Mouse (Mus musculus) spleen, postnatal 4 days (tissue): ENCODE measurements around the gene Figla.

Experiments
- DNase-seq, 2 experiments: peaks; one replicate each; pipeline ENCODE4 v3.0.0; 2022; ENCODE audit warnings: low spot score in 2 of 2

Gene Figla

DNA sequence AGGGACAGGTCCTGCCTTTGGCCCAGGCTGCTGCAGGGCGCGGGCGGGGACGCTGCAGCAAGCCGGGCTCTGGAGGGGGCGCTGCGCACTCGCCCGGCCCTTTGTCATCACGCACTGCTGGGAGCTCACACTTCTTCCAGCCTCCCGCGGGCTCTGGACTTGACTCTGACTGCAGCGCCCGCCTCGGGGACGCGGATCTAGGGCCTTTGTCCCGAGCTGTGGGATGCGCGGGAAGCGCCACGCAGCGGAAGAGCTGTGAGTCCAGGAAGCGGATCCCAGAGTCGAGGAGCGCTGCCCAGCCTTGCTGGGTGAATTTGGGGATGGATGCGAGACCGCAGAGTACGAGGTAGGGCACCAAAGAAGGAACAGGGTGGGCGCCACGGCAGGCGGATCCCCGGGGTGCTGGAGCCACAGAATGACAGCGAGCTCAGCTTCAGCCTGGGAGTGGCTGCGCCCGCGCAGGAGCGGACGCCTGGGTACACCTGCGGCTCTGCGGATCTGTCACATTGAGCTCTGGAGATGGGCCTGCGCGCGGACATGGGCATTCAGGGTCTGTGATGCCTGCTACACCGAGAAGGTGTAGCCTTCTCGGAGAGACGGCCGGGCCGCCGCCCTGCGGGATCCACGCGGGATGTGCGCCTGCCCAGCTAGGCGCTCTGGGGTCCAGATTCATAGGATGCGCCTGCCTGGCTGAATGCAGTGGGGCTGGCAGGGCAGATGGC is 12.8 kb downstream of the Figla start, which contains the start of gene Add2:
Gene Add2 (plus strand): TSS at position 81 of the 722 bp plus-strand sequence.
- no peak for DNase-seq

DNA sequence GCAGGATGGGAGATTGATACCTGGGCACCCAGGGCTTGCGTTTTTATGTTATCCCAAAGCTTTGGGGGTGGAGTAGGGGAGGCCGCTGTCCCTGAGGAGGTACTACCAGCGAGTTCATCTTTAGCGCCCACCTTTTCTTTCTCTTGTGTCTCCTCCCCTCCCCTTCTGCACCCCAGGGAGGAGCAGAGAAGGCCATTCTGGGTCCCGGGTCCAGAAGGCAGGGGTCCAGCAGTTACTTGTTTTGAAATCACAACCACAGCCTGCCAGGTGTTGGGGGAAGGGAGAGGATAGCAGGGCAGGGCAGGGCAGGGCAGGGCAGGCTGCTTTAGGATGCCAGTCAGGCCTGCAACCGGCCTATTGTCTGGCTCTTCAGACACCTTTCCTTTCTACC is 13.3 kb downstream of the Figla start:
- DNase-seq = no peak

DNA sequence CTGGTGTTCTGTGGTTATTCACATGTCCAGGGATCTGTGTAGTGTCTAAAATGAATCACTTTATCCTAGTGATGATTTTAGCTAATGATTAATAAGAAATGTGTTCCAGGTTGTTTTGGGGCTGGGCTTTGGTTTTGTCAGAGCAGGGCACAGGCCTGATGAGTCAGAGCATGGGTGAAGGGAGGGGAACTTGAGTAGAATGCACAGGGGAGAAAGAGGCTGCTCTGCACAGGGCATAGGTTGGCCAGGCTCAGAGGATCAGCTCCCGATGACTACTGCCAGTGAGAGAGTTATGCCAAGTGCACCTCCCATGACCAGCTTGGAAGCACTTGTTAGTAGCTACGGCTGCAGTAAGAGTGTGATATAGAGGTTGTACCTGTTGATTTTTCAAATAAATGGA is 15.6 kb downstream of the Figla start:
- no peak for DNase-seq

DNA sequence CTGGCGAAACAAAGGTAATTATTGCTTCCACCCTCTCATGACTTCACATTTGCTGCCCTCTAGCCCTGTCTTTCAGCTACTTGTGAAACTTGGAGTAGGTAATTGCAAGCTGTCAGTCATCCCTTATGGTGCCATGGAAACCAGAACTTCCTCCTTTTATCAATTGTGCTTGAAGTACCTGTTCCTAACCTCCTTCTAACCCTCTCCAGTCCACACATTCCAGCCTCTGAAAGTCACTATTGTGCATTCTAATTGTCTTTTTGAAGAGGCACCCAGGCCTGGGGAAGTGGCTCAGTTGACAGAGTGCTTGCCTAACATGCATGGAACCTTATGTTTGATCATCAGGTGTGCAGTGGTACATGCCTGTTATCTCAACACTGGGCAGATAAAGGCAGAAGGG is 17.7 kb downstream of the Figla start:
- DNase-seq = no peak

DNA sequence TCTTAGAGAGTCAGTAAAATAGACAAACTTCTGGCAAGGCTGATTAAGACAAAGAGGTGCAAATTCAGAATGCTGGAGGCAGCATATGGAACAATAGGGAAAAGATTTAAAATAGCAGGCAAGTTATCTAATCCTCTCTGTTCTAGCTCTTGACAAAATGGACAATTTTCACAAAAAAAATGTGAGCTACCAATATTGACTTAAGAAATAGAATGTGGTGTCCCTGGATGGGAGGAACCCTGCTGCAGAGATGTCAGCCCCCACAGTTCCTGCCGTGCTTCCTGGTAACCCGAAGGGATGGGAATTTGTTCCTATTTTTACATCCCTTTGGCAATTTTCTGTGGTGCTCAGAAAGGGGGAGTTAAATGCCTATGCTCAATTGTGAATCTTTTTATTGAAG is 22.9 kb downstream of the Figla start:
- DNase-seq = no peak

DNA sequence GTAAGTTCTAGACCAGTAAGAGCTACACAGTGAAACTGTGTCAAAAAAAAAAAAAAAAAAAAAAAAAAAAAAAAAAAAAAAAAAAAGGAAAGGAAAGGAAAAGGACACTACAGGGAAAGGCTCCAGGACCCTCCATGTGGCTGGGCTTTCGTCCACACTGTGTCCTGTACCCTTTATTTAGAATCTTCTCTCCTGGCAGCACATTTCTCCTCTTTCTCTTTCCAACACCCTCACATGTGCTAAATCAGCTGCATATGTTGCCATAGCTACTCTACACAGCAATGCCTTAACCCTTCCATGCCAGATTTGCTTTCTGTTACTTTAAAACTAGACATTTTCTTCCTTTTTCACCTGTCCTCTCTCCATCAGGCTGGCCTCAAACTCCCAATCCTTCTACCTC is 24.2 kb downstream of the Figla start:
- DNase-seq = no peak

DNA sequence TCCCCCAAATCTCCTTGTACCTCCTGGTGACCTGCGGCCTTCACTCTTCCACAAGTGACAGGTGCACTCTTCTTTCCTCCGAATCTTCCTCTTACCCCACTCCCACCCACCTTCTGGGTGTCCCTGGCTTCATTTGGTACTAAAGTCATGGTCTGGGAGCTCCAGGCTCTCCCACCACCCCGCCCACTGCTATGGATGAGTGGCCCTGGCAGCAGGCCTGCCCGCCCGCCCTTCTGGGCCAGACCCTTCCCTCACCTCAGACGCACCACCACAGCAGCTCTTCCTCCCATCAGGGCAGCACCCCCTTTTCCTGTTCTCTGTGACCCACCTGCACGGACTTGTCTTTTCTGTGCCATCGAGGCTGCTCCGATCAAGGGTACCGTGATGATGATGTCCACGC is 31.5 kb downstream of the Figla start:
- DNase-seq = no peak

DNA sequence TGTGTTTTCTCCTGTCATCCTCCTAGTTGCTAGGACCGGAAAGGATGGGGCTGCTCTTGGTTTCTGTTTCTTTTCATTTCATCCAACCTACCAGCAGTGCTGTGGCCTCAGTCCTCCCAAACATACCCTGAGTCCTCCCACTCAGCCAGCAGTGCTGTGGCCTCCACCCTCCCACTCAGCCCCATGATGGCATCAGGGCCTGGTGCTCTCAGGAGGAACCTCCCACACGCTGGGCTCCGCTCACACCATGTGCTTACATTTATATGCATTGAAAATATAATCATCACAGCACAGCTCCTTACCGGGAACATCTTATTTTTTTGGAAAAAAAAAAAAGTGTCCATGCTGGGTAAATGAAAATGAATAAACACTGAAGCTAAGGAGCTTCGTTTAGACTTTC is 32.5 kb downstream of the Figla start:
- DNase-seq = no peak

DNA sequence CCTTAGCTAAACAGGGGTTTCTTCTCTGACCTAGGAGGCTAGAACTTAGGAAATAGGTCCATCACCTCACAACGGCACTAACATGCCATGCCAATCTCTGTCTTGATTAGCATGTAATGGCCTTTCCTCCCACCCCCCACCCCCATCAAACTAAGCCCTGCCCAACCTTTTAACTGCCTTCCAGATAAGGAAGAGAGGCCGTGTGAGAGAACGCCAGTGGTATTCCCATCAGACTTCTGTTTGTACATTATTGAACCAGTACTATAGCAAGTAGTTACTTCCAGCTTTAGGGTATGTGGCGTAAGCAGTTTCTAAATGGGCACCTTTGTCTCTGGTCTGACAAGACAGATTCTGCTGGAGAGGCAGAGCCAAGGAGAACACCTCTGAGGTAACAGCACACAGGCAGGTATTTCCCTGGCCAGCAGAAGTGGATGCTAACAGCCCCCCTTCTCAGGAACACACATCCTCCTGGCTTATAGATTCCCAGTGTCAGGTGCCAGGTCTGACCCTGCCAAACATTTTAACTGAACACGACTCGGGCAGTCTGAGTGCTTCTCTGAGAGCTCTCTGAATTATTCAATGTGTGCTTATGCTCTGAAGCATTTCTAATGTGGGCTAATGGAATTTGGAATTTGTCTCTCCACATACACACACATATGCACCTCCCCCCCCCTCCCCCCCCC is 34.8 kb downstream of the Figla start:
- DNase-seq = no peak

DNA sequence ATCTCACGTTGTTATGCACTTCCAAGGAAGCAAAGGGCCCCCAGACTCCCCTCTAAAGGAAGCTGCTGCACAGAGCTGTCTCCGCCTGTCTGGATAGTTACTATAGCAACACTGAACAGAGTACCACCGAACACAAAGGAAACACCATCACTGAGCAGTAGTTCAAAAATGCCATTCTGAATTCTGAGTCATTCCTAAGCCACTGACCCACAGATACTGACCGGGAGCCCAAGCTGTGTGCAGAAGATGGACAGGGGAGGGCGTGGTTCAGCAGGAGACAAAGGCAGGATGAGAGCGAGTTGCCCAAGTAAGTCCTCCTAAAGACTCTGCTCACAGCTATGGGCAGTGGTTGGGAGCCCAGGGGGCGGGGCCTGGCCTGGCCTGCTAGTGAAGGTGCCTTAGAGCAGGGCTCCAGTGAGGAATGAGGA is 36.1 kb downstream of the Figla start:
- no peak for DNase-seq

DNA sequence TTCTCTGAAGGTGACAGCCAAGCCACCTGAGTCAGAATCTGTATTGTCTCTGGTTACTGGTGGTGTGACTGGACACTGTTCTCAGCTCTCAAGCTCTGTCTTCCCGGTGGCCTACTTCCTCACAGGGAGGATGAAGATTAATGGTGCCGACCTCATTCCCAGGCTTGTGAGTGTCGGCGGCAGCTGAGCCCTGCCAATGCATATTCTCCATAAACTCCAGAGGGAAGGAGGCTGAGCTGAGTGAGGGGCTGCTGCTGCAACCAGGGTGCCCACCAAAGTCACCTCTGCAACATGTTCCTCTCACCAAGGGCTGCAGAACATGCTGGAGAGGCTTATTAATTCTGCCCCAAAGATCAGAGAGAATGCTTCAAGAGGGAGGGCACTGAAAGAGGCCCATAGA is 36.6 kb downstream of the Figla start:
- DNase-seq = no peak

DNA sequence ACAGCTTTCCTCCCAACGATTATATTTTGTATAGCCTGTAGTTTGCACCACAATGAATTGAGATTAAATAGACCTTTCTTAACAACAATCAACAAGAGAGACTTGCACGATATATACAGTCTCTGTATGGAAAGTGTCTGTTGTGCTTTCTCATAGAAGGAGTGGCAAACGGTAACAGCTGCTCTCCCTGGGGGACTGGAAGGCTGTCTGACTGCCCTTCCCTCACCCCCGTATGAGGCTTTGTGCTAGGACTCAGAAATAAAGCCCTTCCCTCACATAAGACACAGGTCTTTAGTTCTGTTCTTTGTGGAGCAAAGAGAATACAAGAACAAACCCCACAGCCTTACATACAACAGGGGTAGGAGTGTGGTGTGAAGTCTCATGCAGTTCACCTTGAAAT is 37.1 kb downstream of the Figla start:
- no peak for DNase-seq

DNA sequence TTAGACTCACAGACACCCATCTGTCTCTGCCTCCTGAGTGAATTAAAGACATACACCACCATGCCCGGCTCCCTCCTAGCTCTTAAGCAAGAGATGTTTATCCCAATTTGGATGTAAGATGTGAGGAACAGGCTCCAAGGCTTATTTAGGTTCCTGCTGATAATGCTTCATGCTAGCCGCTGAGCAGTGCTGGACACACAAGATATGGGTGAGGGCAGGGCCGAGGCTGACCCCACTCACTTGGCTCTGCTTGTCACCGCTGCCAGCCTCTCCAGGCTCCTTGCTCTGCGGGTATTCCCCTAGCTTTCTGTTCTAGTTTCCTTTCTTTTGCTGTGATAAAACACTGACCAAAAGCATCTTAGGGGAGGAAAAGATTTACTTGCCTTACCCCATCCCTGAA is 37.6 kb downstream of the Figla start:
- DNase-seq = no peak

DNA sequence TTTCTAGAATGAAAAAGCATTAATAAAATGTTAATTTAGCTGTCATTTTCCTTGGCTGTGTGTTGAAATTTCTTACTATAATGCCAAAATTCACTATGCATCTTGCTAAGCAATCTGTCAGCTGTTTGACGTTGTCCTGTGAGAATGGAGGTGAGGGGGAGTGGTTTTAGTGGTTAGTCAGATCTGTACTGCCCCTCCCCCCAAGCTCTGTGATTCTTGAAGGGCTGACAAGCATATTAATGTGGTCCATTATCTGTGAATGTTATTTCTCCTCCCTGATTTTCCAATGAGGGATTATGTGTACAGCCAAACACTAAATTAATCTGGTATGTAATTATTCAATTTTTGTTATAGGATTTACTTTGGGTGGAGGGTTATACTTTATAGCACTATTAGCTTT is 42.5 kb downstream of the Figla start:
- DNase-seq = no peak

DNA sequence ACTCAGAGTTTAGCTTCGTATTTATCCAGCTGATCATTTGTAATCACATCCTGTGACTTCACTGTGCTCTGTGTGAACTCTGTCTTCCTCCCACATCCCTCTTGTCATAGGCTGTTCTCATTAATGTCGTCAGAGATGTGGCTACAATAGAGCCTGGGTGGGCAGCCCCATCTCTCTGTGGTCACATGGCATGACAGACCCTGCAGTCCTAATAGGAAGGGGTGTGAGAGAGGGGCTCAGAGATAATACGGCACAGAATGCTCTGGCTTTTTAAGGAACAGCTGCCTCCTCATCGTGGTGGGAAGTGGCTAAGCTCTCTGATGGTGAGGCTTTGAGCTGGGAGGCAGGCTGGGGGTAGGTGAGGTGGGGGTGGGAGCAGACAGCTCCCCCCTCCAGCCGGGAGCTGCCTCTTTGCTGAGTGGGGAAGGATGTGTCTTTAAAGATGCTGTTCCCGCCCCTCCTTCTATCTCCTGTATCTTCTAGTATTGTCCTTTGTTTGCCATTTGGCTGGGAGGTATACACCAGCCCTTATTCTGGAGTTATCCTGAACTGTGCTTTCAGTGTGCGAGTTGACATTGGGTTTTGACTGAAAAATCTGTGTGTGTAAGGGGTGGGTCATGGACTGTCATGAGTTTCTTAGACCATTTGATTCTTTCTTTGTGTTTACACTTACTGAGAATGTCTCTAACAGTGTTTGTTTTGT is 43.3 kb downstream of the Figla start:
- no peak for DNase-seq

DNA sequence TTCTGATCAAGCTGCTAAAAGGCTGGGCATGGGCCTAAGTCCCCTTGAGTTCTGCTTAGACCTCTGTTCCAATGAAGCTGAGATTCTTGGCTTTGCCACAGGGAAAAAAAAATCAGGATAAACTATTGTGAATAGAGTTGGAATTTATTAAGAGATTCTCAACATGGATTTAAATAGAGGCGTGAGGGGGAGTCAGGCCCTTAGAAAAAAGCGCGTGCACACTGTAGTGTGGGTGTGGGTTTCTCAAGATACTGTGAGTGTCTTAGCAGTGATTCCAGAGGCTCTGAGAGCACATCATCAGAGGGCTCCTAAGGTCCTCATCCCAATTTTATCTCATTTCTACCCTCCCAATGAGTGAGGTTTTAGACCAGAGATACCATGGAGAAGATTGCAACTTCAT is 44.2 kb downstream of the Figla start:
- DNase-seq = no peak

DNA sequence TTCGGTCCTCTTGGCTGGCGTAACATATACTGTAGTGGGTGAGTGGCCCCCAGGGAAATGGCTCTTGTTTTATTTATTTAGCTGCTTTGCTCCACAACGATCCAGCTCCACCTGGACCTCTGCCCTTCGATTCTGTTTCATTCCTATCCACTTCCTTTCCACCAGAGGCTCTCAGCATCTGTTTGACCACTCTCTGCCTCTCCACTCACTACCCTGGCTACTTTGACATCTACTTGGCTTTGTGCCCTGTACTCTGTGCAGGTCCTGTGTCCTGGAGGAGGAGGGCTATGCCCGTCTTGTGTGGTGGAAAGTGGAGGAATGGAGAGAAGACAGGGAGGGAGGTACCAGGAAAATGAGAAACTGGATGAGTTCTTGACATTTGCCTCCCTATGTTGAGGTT is 46.3 kb downstream of the Figla start:
- no peak for DNase-seq

DNA sequence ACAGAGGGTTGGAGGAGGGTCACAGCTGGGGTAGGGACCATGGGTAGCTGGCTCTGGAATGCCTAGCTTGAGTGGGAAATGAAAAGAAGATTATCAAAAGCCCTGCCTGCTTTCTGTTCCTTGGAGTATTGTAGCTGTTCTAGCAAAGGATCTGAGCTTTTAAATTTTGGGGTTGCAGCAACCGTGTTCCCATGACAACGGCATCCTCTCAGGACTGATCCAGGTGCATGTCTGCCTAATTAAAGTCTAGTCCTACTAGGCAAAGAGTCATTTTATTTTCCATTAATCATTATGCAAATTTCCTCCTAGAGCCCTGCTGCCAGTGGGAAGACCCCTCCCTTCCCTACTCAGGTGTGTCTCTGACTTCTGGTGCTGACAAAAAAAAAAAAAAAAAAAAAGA is 46.7 kb downstream of the Figla start:
- DNase-seq = no peak

DNA sequence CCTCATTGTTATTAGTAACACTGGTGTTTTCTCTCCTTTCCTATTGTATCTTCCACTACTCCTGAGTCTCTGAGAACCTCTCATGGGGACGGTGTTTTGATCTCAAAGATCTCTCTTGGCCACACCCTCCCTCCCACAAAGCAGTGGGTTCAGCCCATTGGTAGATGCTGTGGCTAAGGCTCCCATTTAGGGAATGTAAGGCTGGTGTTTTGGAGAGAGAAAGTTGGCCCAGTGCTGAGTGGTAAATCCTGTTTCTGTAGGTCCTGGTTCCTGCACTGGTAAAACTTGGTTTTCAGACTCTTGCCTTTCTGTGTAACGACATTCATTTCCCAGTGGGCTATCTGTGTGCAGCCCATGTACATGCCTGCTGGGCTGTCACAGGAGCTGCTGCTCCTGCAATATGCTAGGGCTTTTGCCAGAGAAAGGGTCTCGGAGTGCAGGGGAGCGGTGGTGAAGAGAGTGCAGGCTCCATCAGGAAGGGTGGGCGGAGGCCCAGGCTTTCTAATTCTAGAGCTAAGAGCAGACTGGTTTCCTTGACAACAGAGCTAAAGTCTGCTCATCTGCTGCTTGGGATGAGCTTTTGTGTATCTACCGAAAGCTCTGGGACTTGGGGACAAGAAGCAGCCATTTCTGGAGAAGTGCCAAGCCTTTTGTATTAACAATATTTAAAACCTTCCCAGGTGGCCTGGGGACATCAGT is 48.5 kb downstream of the Figla start:
- no peak for DNase-seq

DNA sequence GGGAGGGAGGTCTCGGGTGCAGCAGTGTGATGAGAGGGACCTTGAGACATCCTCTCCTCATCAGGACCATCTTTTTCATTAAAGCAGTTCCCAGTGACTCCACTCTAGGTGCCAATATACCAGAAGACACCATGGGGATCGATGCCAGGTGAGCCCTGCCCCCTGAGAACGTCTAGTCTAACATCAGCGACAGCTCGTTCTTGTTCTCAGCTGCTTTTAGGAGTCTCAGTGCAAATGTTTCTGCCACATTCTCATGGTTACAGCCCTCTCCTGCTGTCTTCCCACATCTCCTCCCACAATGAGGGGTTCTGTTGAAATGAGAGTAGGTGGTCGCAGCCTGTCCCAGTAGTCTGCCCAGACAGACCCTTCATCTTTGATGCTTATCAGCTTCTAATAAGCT is 50.8 kb downstream of the Figla start:
- no peak for DNase-seq

DNA sequence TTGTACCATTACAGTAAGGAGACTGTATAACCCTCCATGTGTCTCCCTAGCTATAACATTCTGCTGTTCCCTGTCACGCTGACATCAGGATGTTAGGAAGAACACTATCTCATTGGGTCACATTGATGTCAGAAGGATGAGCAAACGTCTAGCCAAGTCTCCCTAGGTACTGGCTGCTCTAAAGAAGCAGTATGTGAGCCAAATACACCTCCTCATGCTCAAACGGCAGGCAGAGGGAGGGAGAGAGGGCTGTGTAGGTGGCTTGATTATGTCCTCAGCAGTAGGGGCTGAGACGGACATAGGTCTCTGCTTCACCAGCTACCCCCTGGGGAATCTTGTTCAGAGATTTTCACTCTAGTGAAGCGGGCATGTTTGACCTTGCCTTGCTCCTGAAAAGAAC is 51.2 kb downstream of the Figla start:
- no peak for DNase-seq

DNA sequence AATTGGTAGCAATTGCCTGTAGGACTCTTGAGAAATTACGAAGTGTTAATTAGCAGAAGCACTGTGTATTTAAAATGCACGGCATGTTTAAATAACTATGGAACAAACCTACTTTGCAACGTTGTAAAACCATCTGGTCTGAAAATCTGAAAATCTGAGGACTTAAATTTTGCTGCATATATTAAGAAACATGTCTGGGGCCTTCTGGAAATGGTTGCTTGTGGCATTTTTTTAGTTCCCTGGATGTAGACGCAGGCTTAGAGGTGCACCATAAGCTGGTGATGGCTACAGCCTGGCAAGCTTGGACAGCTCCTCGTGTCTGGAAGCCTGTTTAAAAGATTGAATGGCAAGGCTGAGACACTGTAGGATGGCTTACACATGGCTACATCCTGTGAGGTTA is 53.0 kb downstream of the Figla start:
- DNase-seq = no peak
